Mouse (Mus musculus) embryonic fibroblast, embryonic 13.5 days (primary cell): ENCODE measurements around the gene Olfr1532-ps1.

Experiments used
- CTCF ChIP-seq: IDR thresholded peaks from 2 replicates; pipeline ENCODE4 v1.5.1; 2011; ENCODE audit warnings: mild to moderate bottlenecking, control low read depth, low read length, moderate library complexity, borderline replicate concordance; ENCODE audit not compliant: insufficient read depth
- POLR2A ChIP-seq: IDR thresholded peaks from 2 replicates; pipeline ENCODE4 v1.6.1; 2011; ENCODE audit warnings: low read depth, mild to moderate bottlenecking, control low read depth, low read length, moderate library complexity

DNA sequence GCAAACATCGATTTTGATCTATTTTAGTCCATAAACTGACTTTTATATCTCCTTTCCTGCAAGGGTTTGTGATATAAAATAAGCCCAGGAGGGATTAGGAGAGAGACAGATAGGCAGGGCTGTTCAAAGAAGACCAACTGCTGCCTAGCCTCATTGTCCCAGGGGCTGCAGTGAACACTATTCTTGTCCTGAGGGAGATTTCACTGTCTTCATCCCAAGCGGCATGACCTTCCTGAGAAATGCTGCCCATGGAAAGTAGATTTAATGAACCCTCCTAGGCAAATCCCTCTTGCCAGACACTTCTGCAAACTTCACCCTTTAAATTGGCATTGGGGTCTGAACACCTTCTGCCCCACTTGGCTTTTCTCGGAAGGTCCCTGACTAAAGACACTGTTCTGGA, 31.0 kb upstream of the Olfr1532-ps1 start, which contains the start of gene Olfr705:
- TF ChIP-seq CTCF (no peak), POLR2A (no peak)
